Mouse (Mus musculus) myocyte (in vitro differentiated cells): ENCODE results near the gene Stat6. TPM values are rescaled to one million over a fixed set of nuclear protein-coding genes. Genes with fewer than 3 reads are reported as not detected.
A peak's percentile ranks its signal among the peaks of the same experiment; 100 is the strongest.

Experiments
- H3K27me3 ChIP-seq: one replicate; pipeline ENCODE4 v1.6.1; 2011; ENCODE audit not compliant: control insufficient read depth, insufficient read depth, insufficient read length
- H3K36me3 ChIP-seq: one replicate; pipeline ENCODE4 v1.6.1; 2011; ENCODE audit not compliant: control insufficient read depth, insufficient read depth
- H3K4me2 ChIP-seq: one replicate; pipeline ENCODE4 v1.6.1; 2011; ENCODE audit warnings: low read depth, control low read depth
- H3K4me3 ChIP-seq: one replicate; pipeline ENCODE4 v1.5.1; 2011; ENCODE audit warnings: mild to moderate bottlenecking, control low read depth, moderate library complexity
- H3K79me2 ChIP-seq: one replicate; pipeline ENCODE4 v1.6.1; 2011; ENCODE audit not compliant: control insufficient read depth, insufficient read depth
- H3ac ChIP-seq: one replicate; pipeline ENCODE4 v1.6.1; 2011; ENCODE audit not compliant: control insufficient read depth, insufficient read length
- CEBPB ChIP-seq: IDR thresholded peaks from 2 replicates; pipeline ENCODE4 v1.6.1; 2011; ENCODE audit warnings: mild to moderate bottlenecking, moderate library complexity; ENCODE audit not compliant: poor library complexity, insufficient read depth, severe bottlenecking
- E2F4 ChIP-seq: IDR thresholded peaks from one replicate; pipeline ENCODE4 v1.6.1; 2011; ENCODE audit warnings: mild to moderate bottlenecking, control low read depth, moderate library complexity; ENCODE audit not compliant: insufficient read depth
- MAX ChIP-seq: IDR thresholded peaks from one replicate; pipeline ENCODE4 v1.6.1; 2011; ENCODE audit warnings: low read depth, mild to moderate bottlenecking, control low read depth
- MYOD1 ChIP-seq, 3 experiments: IDR thresholded peaks; one replicate each; pipeline ENCODE4 v1.6.1; 2011; ENCODE audit warnings: control low read depth in 2 of 3, low read depth in 2 of 3, mild to moderate bottlenecking in 2 of 3, moderate library complexity in 1 of 3; ENCODE audit not compliant: insufficient read length in 2 of 3, control insufficient read depth in 1 of 3
- MYOG ChIP-seq, 3 experiments: IDR thresholded peaks; one replicate each; pipeline ENCODE4 v1.6.1; 2011; ENCODE audit warnings: control low read depth in 2 of 3, low read depth in 2 of 3, mild to moderate bottlenecking in 2 of 3; ENCODE audit not compliant: insufficient read length in 2 of 3, control insufficient read depth in 1 of 3, insufficient read depth in 1 of 3
- POLR2A ChIP-seq: IDR thresholded peaks from one replicate; pipeline ENCODE4 v1.6.1; 2011; ENCODE audit warnings: low read depth, mild to moderate bottlenecking, control low read depth, moderate library complexity; ENCODE audit not compliant: insufficient read length
- POLR2AphosphoS2 ChIP-seq: IDR thresholded peaks from one replicate; pipeline ENCODE4 v1.6.1; 2011; ENCODE audit warnings: low read depth, control low read depth; ENCODE audit not compliant: insufficient read length
- REST ChIP-seq: IDR thresholded peaks from one replicate; pipeline ENCODE4 v1.6.1; 2011; ENCODE audit warnings: mild to moderate bottlenecking, control low read depth, moderate library complexity; ENCODE audit not compliant: insufficient read depth, insufficient read length
- SRF ChIP-seq: IDR thresholded peaks from one replicate; pipeline ENCODE4 v1.6.1; 2011; ENCODE audit warnings: low read depth; ENCODE audit not compliant: control insufficient read depth, insufficient read length
- TCF12 ChIP-seq: IDR thresholded peaks from one replicate; pipeline ENCODE4 v1.6.1; 2011; ENCODE audit warnings: mild to moderate bottlenecking, control low read depth; ENCODE audit not compliant: poor library complexity, insufficient read depth, severe bottlenecking
- TCF3 ChIP-seq: IDR thresholded peaks from one replicate; pipeline ENCODE4 v1.6.1; 2011; ENCODE audit warnings: low read depth, control low read depth; ENCODE audit not compliant: insufficient read length
- USF1 ChIP-seq: IDR thresholded peaks from one replicate; pipeline ENCODE4 v1.6.1; 2011; ENCODE audit warnings: low read depth, mild to moderate bottlenecking, control low read depth, moderate library complexity
- polyA plus RNA-seq: library from polyadenylated mRNA; unstranded; fragments of >200 nt; fragmentation: generic; extraction: Trizol; gene quantifications from one replicate; pipeline ENCODE4 v1.2.1, GENCODE M21; 2012; ENCODE audit warnings: missing spikeins

The Stat6 gene
- polyA plus RNA-seq, 1 experiment: 0.26 TPM

- Histone ChIP-seq H3K36me3 (peaks cover 20% of the 10 kb centered on the region), H3K27me3 (no peaks in the 10 kb centered on the region), H3K4me2 (peak overlapping the region; percentile 97), H3K79me2 (peaks cover 33% of the 10 kb centered on the region), H3K4me3 (peak overlapping the region; percentile 98), H3ac (peak overlapping the region; percentile 8)
- TF ChIP-seq POLR2AphosphoS2: no peak
- no peak for TF ChIP-seq SRF
- TF ChIP-seq CEBPB: no peak
- TF ChIP-seq USF1: no peak
- no peak for TF ChIP-seq MYOG (IDR thresholded peaks at IDR 0.05; ENCODE audit: control insufficient read depth in 1 of 3, insufficient read depth in 1 of 3, insufficient read length in 2 of 3, low read depth in 2 of 3)
- peak; percentile 15 for TF ChIP-seq POLR2A
These were observed 19.3 kb downstream of the Stat6 start for GRCm38 (mm10) chr10:127661915-127662663.

- Histone ChIP-seq H3K79me2 (peaks cover 33% of the 10 kb centered on the region), H3K27me3 (no peaks in the 10 kb centered on the region), H3ac (peak overlapping the region; percentile 8), H3K4me3 (peak overlapping the region; percentile 98), H3K4me2 (peak overlapping the region; percentile 97), H3K36me3 (peaks cover 20% of the 10 kb centered on the region)
- peak in 1 of 3 experiments; percentile 50 for TF ChIP-seq MYOG (IDR thresholded peaks at IDR 0.05; ENCODE audit: control insufficient read depth in 1 of 3, insufficient read depth in 1 of 3, insufficient read length in 2 of 3, low read depth in 2 of 3)
- TF ChIP-seq POLR2A: peak; percentile 11
- no peak for TF ChIP-seq USF1
These were observed 20.0 kb downstream of the Stat6 start for GRCm38 (mm10) chr10:127662666-127663253.

GRCm38 (mm10) chr10:127663590-127663989 lies 20.8 kb downstream of the Stat6 start:
- Histone ChIP-seq H3K36me3 (peaks cover 20% of the 10 kb centered on the region), H3ac (no peak overlapping the region), H3K27me3 (no peaks in the 10 kb centered on the region), H3K4me3 (peak overlapping the region; percentile 98), H3K4me2 (peak overlapping the region; percentile 97), H3K79me2 (peaks cover 33% of the 10 kb centered on the region)
- TF ChIP-seq REST (no peak), MYOD1 (IDR thresholded peaks at IDR 0.05; ENCODE audit: control insufficient read depth in 1 of 3, insufficient read length in 2 of 3, low read depth in 2 of 3) (no peak), TCF3 (no peak), SRF (no peak), CEBPB (no peak), MYOG (IDR thresholded peaks at IDR 0.05; ENCODE audit: control insufficient read depth in 1 of 3, insufficient read depth in 1 of 3, insufficient read length in 2 of 3, low read depth in 2 of 3) (no peak), E2F4 (no peak), POLR2A (no peak), POLR2AphosphoS2 (no peak), TCF12 (no peak), USF1 (no peak), MAX (no peak)

- Histone ChIP-seq H3K4me2 (peak overlapping the region; percentile 97), H3K27me3 (no peaks in the 10 kb centered on the region), H3K36me3 (peaks cover 20% of the 10 kb centered on the region), H3ac (peak overlapping the region; percentile 72), H3K4me3 (peak overlapping the region; percentile 98), H3K79me2 (peaks cover 33% of the 10 kb centered on the region)
- TF ChIP-seq MYOD1 (IDR thresholded peaks at IDR 0.05; ENCODE audit: control insufficient read depth in 1 of 3, insufficient read length in 2 of 3, low read depth in 2 of 3) (no peak), USF1 (no peak), TCF3 (no peak), MYOG (IDR thresholded peaks at IDR 0.05; ENCODE audit: control insufficient read depth in 1 of 3, insufficient read depth in 1 of 3, insufficient read length in 2 of 3, low read depth in 2 of 3) (no peak), E2F4 (no peak), REST (no peak), POLR2A (no peak), POLR2AphosphoS2 (no peak), MAX (no peak), TCF12 (no peak), CEBPB (no peak), SRF (no peak)
These were observed 21.4 kb downstream of the Stat6 start for GRCm38 (mm10) chr10:127664166-127664565.
